Comparison of ENCODE assay signal across 8 mouse cellular contexts in genomic region chr4:133278067-133278466, GRCm38 (mm10). TPM values are rescaled to one million over a fixed set of nuclear protein-coding genes. Genes with fewer than 3 reads are reported as not detected.
DNase-seq lines count a peak whose midpoint lies in the region; ATAC-seq and TF ChIP-seq lines count a peak whose summit lies in the region.

No protein-coding gene starts in this region.

- no peak for DNase-seq in lung, embryonic 14.5 days
- no peak for DNase-seq in lung, postnatal 10 days
- no peak for DNase-seq in embryonic facial prominence, embryonic 14.5 days (ENCODE audit: low spot score)
- no peak for DNase-seq in kidney, postnatal 10 days
- no peak for DNase-seq in thymus, adult 18-20 months
- DNase-seq in layer of hippocampus, adult 11-12 months (ENCODE audit: low spot score) = no peak

- peak overlapping the region; percentile 79 for H3K4me3 ChIP-seq in lung, embryonic 14.5 days (ENCODE audit: low read depth, low read length)
- peak overlapping the region; percentile 74 for H3K4me3 ChIP-seq in embryonic facial prominence, embryonic 14.5 days (ENCODE audit: low read depth, low read length)
- peak overlapping the region; percentile 73 for H3K4me3 ChIP-seq in intestine, embryonic 15.5 days (replicated peaks)
- peak overlapping the region; percentile 88 for H3K4me3 ChIP-seq in neural tube, embryonic 13.5 days

- peak overlapping the region; percentile 91 for H3K27ac ChIP-seq in lung, embryonic 14.5 days (ENCODE audit: low read depth)
- H3K27ac ChIP-seq in embryonic facial prominence, embryonic 14.5 days (replicated peaks; ENCODE audit: low read depth, low read length) = peak overlapping the region; percentile 87
- peak overlapping the region; percentile 91 for H3K27ac ChIP-seq in intestine, embryonic 15.5 days
- H3K27ac ChIP-seq in neural tube, embryonic 13.5 days (replicated peaks) = peak overlapping the region; percentile 92

- H3K4me2 ChIP-seq in lung, embryonic 14.5 days = peak overlapping the region; percentile 81
- H3K4me2 ChIP-seq in embryonic facial prominence, embryonic 14.5 days (ENCODE audit: low read depth, low read length) = peak overlapping the region; percentile 72
- peak overlapping the region; percentile 68 for H3K4me2 ChIP-seq in intestine, embryonic 15.5 days (replicated peaks)
- H3K4me2 ChIP-seq in neural tube, embryonic 13.5 days = peak overlapping the region; percentile 84

- no peaks in the 10 kb centered on the region for H3K9me3 ChIP-seq in lung, embryonic 14.5 days (ENCODE audit: low read depth, low read length)
- H3K9me3 ChIP-seq in embryonic facial prominence, embryonic 14.5 days (ENCODE audit: control insufficient read depth, low read length) = no peaks in the 10 kb centered on the region
- no peaks in the 10 kb centered on the region for H3K9me3 ChIP-seq in intestine, embryonic 15.5 days
- no peaks in the 10 kb centered on the region for H3K9me3 ChIP-seq in neural tube, embryonic 13.5 days

- no peak; the same call in 1 of the 2 replicates for ATAC-seq in lung, embryonic 14.5 days (ENCODE audit: insufficient read depth)
- no peak for ATAC-seq in embryonic facial prominence, embryonic 14.5 days (ENCODE audit: low read depth)
- ATAC-seq in intestine, embryonic 15.5 days = peak; percentile 46; the same call in 1 of the 2 replicates
- 0 out of 2 replicates have a peak, but pooled peaks have one; percentile 29 for ATAC-seq in neural tube, embryonic 13.5 days (ENCODE audit: low read depth)

- H3K4me1 ChIP-seq in lung, embryonic 14.5 days (ENCODE audit: insufficient read depth) = peaks cover 15% of the 10 kb centered on the region
- H3K4me1 ChIP-seq in embryonic facial prominence, embryonic 14.5 days (ENCODE audit: control insufficient read depth, insufficient read depth, low read length) = peaks cover 43% of the 10 kb centered on the region
- H3K4me1 ChIP-seq in intestine, embryonic 15.5 days (replicated peaks) = peaks cover 24% of the 10 kb centered on the region
- peaks cover 51% of the 10 kb centered on the region for H3K4me1 ChIP-seq in neural tube, embryonic 13.5 days (replicated peaks)

- WGBS in lung, embryonic 14.5 days = 21% methylated on average over 6 of the region's 6 CpGs
- 16% methylated on average over 6 of the region's 6 CpGs for WGBS in embryonic facial prominence, embryonic 14.5 days
- WGBS in intestine, embryonic 15.5 days = 27% methylated on average over 6 of the region's 6 CpGs
- 37% methylated on average over 6 of the region's 6 CpGs for WGBS in neural tube, embryonic 13.5 days

- TF ChIP-seq CTCF in lung, embryonic 14.5 days (IDR thresholded peaks at IDR 0.05; ENCODE audit: low read depth) = no peak

- H3K9ac ChIP-seq in lung, embryonic 14.5 days = peak overlapping the region; percentile 88
- peak overlapping the region; percentile 83 for H3K9ac ChIP-seq in embryonic facial prominence, embryonic 14.5 days (ENCODE audit: low read depth, low read length)
- H3K9ac ChIP-seq in intestine, embryonic 15.5 days = peak overlapping the region; percentile 74
- peak overlapping the region; percentile 93 for H3K9ac ChIP-seq in neural tube, embryonic 13.5 days

- no peaks in the 10 kb centered on the region for H3K27me3 ChIP-seq in lung, embryonic 14.5 days (ENCODE audit: insufficient read depth, low read length)
- H3K27me3 ChIP-seq in embryonic facial prominence, embryonic 14.5 days (replicated peaks; ENCODE audit: control insufficient read depth, insufficient read depth, low read length) = no peaks in the 10 kb centered on the region
- no peaks in the 10 kb centered on the region for H3K27me3 ChIP-seq in intestine, embryonic 15.5 days (replicated peaks)
- H3K27me3 ChIP-seq in neural tube, embryonic 13.5 days = no peaks in the 10 kb centered on the region

- peaks cover 9% of the 10 kb centered on the region; the same call in 1 of the 2 replicates for H3K36me3 ChIP-seq in lung, embryonic 14.5 days (ENCODE audit: insufficient read depth)
- no peaks in the 10 kb centered on the region; the same call in 1 of the 2 replicates for H3K36me3 ChIP-seq in embryonic facial prominence, embryonic 14.5 days (ENCODE audit: control insufficient read depth, insufficient read depth, low read length)
- no peaks in the 10 kb centered on the region for H3K36me3 ChIP-seq in intestine, embryonic 15.5 days
- H3K36me3 ChIP-seq in neural tube, embryonic 13.5 days = no peaks in the 10 kb centered on the region

RNA-seq across cellular contexts. Expression of gene Tmem222, which starts 0.5 kb away (rescaled TPM):
- polyA plus RNA-seq in lung, embryonic 14.5 days (2014; fragmentation: Nextera tagmentation; extraction: Ambion mirVana) = 86.5 and 88.1 TPM in 2 replicates
- polyA plus RNA-seq in embryonic facial prominence, embryonic 14.5 days (2014; fragmentation: Nextera tagmentation; extraction: Ambion mirVana) = 68.3 and 80.7 TPM in 2 replicates
- polyA plus RNA-seq in intestine, embryonic 15.5 days (2015; fragmentation: Nextera tagmentation; extraction: Ambion mirVana) = 68.7 and 72.2 TPM in 2 replicates
- 98.0 and 104 TPM in 2 replicates for polyA plus RNA-seq in neural tube, embryonic 13.5 days (2015; fragmentation: Nextera tagmentation; extraction: Ambion mirVana)

RNA-seq across cellular contexts. Expression of gene Sytl1, which starts 15.2 kb away (rescaled TPM):
- 0.73 and 0.84 TPM in 2 replicates for polyA plus RNA-seq in lung, embryonic 14.5 days (2014; fragmentation: Nextera tagmentation; extraction: Ambion mirVana)
- 11.0 and 11.5 TPM in 2 replicates for polyA plus RNA-seq in embryonic facial prominence, embryonic 14.5 days (2014; fragmentation: Nextera tagmentation; extraction: Ambion mirVana)
- polyA plus RNA-seq in intestine, embryonic 15.5 days (2015; fragmentation: Nextera tagmentation; extraction: Ambion mirVana) = 2.7 and 3.0 TPM in 2 replicates
- polyA plus RNA-seq in neural tube, embryonic 13.5 days (2015; fragmentation: Nextera tagmentation; extraction: Ambion mirVana) = 0.25 and 0.28 TPM in 2 replicates

RNA-seq across cellular contexts. Expression of gene Map3k6, which starts 37.4 kb away (rescaled TPM):
- 2.0 and 2.2 TPM in 2 replicates for polyA plus RNA-seq in lung, embryonic 14.5 days (2014; fragmentation: Nextera tagmentation; extraction: Ambion mirVana)
- 6.0 and 7.9 TPM in 2 replicates for polyA plus RNA-seq in embryonic facial prominence, embryonic 14.5 days (2014; fragmentation: Nextera tagmentation; extraction: Ambion mirVana)
- polyA plus RNA-seq in intestine, embryonic 15.5 days (2015; fragmentation: Nextera tagmentation; extraction: Ambion mirVana) = 3.0 and 3.2 TPM in 2 replicates
- polyA plus RNA-seq in neural tube, embryonic 13.5 days (2015; fragmentation: Nextera tagmentation; extraction: Ambion mirVana) = 1.9 and 2.7 TPM in 2 replicates

Comparison
In these comparisons a context has a peak if more than half of its experiments do, and no peak if none do; other contexts are left out.
1. ATAC-seq: peak in intestine, embryonic 15.5 days (single experiment) and neural tube, embryonic 13.5 days (single experiment); none in lung, embryonic 14.5 days (single experiment) and embryonic facial prominence, embryonic 14.5 days (single experiment).
2. Peak in every context shown above with its lines, with median percentiles within 50 percentile points of each other: H3K27ac ChIP-seq, H3K4me2 ChIP-seq, H3K4me3 ChIP-seq and H3K9ac ChIP-seq.